In genomic region chr13:66556397-66556796, GRCm38 (mm10) we compare ENCODE assay signal across 4 mouse cellular contexts.
DNase-seq lines count a peak whose midpoint lies in the region; TF ChIP-seq lines count a peak whose summit lies in the region.
"Not testable (repeated sequence)": the region's sequence is repeated elsewhere in the genome, so short reads cannot be mapped to it uniquely, and the experiment has no call there.

No protein-coding gene starts in this region.

- H3K9me3 ChIP-seq in ES-Bruce4 (replicated peaks; ENCODE audit: control insufficient read depth, insufficient read depth, low read length, poor library complexity, severe bottlenecking), result not testable (repeated sequence)

- peak; percentile 90 for TF ChIP-seq EP300 in ES-Bruce4 (IDR thresholded peaks at IDR 0.05; ENCODE audit: insufficient read depth, low read depth, low read length)

- not testable (repeated sequence) for TF ChIP-seq CTCF in ES-Bruce4 (IDR thresholded peaks at IDR 0.05; ENCODE audit: low read depth, low read length)

- H3K27ac ChIP-seq in ES-Bruce4 (ENCODE audit: insufficient read depth, low read length), result peak overlapping the region; percentile 88

- not testable (repeated sequence) for H3K36me3 ChIP-seq in ES-Bruce4 (ENCODE audit: control insufficient read depth, insufficient read depth, low read length, poor library complexity, severe bottlenecking)

- not testable (repeated sequence) for TF ChIP-seq POLR2A in ES-Bruce4 (IDR thresholded peaks at IDR 0.05; ENCODE audit: insufficient read depth, low read length)

- not testable (repeated sequence) for H3K27me3 ChIP-seq in ES-Bruce4 (ENCODE audit: control insufficient read depth, insufficient read depth, low read length, poor library complexity, severe bottlenecking)

- not testable (repeated sequence) for H3K9ac ChIP-seq in ES-Bruce4 (ENCODE audit: low read depth, poor library complexity, severe bottlenecking)

- peak; percentile 1 for DNase-seq in ES-CJ7 (ENCODE audit: low read depth, low spot score)
- peak; percentile 49 for DNase-seq in WW6 (ENCODE audit: low read depth, low spot score)
- DNase-seq in heart, adult 11 months, result peak; percentile 80

- H3K4me1 ChIP-seq in ES-Bruce4 (ENCODE audit: control insufficient read depth, insufficient read depth, low read length), result not testable (repeated sequence)

- H3K4me3 ChIP-seq in ES-Bruce4 (ENCODE audit: low read depth, low read length), result not testable (repeated sequence)

Comparison
In these comparisons a context has a peak if more than half of its experiments do, and no peak if none do; other contexts are left out.
1. DNase-seq: peak in every context shown above with its lines; median percentile 80 in heart, adult 11 months; 49 in WW6; 1 in ES-CJ7.